Mouse (Mus musculus): ENCODE measurements around the gene 5330417C22Rik.

Gene 5330417C22Rik

DNA sequence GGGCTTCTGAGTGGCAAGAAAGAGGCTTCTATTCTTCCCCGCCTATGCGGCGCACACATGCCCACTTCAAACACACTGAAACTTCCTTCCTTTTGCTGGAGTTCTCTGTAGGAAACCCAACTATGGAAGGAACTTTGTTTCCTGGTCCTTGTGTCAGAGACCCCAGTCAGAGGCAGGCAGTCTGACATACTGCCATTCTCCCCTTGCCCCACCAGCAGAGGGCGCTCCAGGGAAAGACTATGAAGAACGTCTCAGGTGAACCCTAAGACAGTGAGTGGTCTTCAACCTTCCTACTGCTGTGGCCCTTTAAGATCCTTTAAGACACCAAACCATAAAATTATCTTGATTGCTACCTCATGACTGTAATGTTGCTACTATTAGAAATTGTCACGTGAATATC is 69.9 kb downstream of the 5330417C22Rik start:
- no peak for DNase-seq (ENCODE audit: low spot score in 2 of 2)

- DNase-seq (ENCODE audit: low spot score in 2 of 2), result no peak
Observed at GRCm38 (mm10) chr3:108458866-108459265, 77.5 kb downstream of the 5330417C22Rik start.

DNA sequence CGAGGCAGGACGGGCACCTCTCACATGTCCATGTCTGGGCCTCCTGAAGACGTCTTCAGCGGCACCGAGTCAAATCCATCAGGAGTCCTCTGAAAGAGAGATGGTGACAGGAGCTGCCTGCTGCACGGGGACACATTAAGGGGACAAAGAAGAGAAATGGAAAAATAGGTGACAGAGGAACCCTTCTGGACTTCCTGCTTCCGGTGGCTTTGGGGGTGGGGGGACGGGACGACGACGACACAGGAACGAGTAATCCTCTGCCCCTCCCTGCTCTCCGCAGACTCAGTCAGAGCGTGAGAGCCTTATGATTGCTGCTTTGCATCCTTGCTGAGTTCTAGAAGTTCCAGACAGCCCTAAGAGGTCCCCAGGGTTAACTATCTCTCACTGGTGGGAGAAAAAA is 78.0 kb downstream of the 5330417C22Rik start:
- no peak for DNase-seq (ENCODE audit: low spot score in 2 of 2)

DNA sequence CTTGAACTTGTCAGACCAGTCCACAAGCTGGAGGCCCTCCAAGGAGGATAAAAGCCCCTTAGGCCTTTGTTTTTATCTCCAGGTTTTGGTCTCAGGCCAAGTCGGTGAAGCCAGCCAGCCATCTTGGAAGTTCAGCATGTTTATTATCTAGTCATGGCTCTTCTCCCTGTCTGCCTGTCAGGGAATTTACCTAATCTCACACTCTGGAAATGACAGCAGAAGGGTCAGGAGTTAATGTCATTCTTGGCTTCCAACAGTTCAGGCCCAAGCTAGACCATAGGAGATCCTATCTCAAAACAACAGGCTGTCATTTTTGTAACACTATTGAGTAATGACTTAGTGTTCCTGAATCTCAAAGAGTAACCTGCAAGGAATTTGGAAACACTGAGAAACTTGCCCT is 82.2 kb downstream of the 5330417C22Rik start:
- DNase-seq (ENCODE audit: low spot score in 2 of 2), result no peak

DNA sequence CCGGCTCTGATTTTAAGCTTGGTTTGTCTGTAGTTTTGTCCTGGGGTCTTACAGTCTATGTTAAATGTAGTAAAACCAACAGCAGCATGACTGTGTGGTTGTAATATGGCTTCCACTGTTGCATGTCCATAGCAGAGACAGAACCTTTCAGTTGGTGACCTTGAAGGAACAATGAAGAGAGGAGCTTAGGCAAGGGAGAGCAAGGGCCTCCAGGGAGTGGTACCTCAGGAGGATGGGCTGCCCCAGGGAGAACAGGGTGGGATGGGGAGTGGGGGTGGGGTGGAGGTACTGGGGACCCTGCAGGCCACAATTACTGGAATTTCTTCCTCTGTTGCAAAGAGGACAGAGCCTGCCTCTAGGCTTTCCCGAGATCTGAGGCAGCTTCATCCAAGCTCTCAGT is 84.4 kb downstream of the 5330417C22Rik start:
- DNase-seq (ENCODE audit: low spot score in 2 of 2), result no peak

- DNase-seq (ENCODE audit: low spot score in 2 of 2), result no peak
Observed at GRCm38 (mm10) chr3:108445366-108445705, 91.0 kb downstream of the 5330417C22Rik start.

DNA sequence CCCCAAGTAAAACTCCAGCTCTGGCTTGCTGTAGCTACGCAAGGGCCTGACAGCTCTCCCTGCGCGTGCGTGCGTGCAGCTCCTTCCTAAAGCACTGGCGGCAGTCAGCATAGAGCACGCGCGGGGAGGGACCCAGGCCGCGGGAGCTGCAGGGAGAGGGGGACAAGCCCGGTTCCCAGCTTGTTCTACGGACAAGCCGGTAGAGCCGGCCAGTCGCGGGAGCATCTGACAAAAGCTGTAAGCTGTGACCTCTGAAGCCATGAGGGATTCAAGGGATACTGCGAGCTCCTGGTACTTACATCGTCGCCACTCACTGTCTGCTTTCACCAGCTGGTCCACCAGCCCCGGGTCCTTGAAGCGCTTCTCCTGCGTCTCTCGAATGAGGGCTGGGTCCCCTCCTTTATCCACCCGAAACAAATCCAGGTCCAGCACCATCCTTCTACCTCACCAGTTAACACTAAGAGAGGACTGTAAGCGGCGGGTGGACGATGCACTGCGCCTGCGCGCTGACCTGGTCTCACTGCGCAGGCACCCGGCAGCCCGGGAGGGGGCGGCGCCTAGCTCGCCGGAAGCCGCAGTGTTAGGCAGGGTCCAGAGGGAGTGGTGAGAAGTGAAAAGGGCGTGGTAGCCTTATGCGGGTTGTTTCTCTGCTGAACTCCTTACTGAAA is 91.5 kb downstream of the 5330417C22Rik start, which contains the start of gene Sars:
TSS of gene Sars (minus strand) at position 512 of the 668 bp plus-strand sequence.
- peak; percentile 90 to 91 for DNase-seq (ENCODE audit: low spot score in 2 of 2)

GRCm38 (mm10) chr3:108444029-108444428 is 92.3 kb downstream of the 5330417C22Rik start:
- peak; percentile 32 to 45 for DNase-seq (ENCODE audit: low spot score in 2 of 2)

- no peak for DNase-seq (ENCODE audit: low spot score in 2 of 2)
Observed at GRCm38 (mm10) chr3:108436380-108436714, 100.0 kb downstream of the 5330417C22Rik start.

- no peak for DNase-seq (ENCODE audit: low spot score in 2 of 2)
Observed at GRCm38 (mm10) chr3:108435701-108436379, 100.5 kb downstream of the 5330417C22Rik start.

- no peak for DNase-seq (ENCODE audit: low spot score in 2 of 2)
Observed at GRCm38 (mm10) chr3:108433881-108434495, 102.3 kb downstream of the 5330417C22Rik start.

- DNase-seq (ENCODE audit: low spot score in 2 of 2), result no peak
Observed at GRCm38 (mm10) chr3:108433188-108433880, 103.0 kb downstream of the 5330417C22Rik start.

- DNase-seq (ENCODE audit: low spot score in 2 of 2), result no peak
Observed at GRCm38 (mm10) chr3:108432542-108433187, 103.7 kb downstream of the 5330417C22Rik start.

DNA sequence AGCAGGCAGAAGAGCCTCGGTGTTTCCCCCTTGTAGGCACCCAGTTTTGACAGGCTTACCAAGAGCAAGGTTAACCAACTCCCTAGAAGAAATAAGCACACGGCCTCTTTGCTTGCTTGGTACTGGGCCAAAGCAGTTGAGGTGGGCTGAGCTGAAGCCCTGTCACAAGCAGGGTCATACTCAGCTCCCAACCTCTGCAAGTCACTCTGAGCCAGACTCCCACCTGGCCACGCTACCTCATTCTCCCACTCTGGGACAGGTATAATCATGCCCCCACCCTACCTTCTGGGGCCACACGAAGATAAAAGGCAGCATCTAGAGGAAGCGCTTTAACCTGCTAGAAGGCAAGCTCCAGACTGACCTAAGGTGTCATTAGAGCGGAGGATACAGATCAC is 110.7 kb downstream of the 5330417C22Rik start:
- no peak for DNase-seq (ENCODE audit: low spot score in 2 of 2)

- no peak for DNase-seq (ENCODE audit: low spot score in 2 of 2)
Observed at GRCm38 (mm10) chr3:108424944-108425623, 111.3 kb downstream of the 5330417C22Rik start.

- DNase-seq (ENCODE audit: low spot score in 2 of 2), result peak in 1 of 2 experiments; percentile 14
Observed at GRCm38 (mm10) chr3:108423844-108424801, 112.2 kb downstream of the 5330417C22Rik start.

- DNase-seq (ENCODE audit: low spot score in 2 of 2), result no peak
Observed at GRCm38 (mm10) chr3:108423006-108423405, 113.3 kb downstream of the 5330417C22Rik start.

GRCm38 (mm10) chr3:108415831-108416223 is 120.5 kb downstream of the 5330417C22Rik start:
- DNase-seq (ENCODE audit: low spot score in 2 of 2), result peak; percentile 45 to 51

DNA sequence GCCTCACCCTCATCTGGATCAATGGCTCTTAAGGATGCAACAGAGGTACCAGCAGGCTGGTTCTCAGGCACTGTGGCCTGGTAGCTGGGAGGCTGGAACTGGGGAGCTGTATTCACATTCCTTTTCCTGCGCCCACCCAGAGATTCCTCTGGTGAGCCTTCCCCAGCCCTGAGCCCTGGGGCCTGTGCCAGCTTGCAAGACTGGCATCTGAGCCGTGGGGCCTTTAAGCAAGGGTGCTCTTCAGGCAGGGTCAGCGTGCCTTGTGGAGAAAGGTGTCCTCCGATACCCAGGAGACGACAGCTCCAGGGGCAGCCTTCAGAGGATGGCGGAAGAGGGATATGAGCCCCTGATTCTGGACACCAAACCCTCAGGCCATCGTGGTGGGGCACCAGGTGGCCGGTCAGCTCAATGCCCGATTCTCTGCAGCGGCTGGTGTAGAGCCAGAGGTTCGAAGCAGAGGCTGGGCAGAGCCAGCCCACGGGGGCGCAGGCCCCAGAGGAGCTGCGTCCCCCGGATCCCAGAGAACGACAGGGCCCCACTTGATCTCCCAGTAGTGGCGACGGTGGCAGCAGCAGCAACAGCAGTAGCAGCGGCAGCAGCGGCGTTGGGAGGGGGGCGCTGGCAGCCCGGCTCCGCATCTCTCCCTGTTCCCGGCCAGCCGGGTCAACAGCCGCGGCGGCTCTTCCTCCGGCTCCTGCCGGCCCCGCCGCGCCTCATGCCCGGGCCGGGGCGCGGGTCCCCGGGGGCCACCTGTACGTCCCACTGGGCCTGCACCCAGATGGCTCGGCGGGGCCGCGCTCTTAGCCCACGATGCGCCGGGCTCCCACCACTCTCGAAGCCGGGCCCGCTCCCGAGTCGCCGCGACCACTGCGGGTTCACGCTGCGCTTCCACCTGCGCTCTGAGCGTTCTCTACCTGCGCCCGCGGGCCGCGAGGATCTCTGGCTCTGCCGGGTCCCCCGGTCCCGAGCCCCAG is 121.2 kb downstream of the 5330417C22Rik start, which contains the start of gene Celsr2:
TSS of gene Celsr2 (minus strand) at position 696 of the 974 bp plus-strand sequence.
- DNase-seq (ENCODE audit: low spot score in 2 of 2), result no peak

All from heart, adult 9 months (tissue).